Mouse (Mus musculus): Measurements from ENCODE around the gene Mknk2. TPM values are rescaled to one million over a fixed set of nuclear protein-coding genes. Genes with fewer than 3 reads are reported as not detected.

The Mknk2 gene
- total RNA-seq, 2 experiments from 2014 or later = 39.9 to 42.0 TPM

DNA sequence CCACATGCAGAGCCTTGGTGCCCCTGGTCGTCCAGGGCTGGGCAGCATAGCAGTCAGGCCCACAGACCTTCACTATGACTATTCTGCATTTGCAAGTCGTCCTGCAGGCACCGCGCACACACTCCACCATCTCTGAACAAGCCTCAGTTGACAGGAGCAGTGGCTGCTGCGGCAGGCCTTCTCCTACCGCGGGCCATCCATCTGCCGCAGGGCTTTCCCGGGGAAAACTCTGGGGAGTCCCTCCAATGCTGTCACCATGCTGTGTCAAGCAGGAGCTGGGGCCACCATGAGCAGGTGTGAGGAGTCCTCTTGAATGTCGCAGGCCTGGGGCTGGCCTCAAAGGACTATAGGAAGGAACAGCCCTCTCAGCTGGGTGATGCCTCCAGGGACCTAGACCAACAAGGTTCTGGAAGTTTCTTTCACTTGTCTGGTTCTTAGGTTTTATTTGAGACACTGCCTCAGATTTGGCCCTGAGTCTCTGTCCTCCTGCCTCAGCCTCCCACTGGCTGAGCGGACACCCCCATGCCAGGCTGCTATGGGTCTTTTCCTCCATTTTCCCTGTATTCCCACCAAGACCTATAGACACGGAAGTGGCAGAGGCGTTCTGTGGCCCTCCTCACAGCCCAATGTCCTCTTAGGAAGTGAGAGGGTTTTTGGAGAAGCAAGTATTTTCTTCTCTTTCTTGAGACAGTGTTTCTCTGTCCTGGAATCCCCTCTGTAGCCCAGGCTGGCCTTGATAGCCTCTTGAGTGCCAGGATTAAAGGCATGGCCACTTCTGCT lies 16.4 kb upstream of the Mknk2 start:
- DNase-seq (ENCODE audit: low spot score in 2 of 2) = no peak
- intact Hi-C loops (cut with DNase I) = no loop called here

DNA sequence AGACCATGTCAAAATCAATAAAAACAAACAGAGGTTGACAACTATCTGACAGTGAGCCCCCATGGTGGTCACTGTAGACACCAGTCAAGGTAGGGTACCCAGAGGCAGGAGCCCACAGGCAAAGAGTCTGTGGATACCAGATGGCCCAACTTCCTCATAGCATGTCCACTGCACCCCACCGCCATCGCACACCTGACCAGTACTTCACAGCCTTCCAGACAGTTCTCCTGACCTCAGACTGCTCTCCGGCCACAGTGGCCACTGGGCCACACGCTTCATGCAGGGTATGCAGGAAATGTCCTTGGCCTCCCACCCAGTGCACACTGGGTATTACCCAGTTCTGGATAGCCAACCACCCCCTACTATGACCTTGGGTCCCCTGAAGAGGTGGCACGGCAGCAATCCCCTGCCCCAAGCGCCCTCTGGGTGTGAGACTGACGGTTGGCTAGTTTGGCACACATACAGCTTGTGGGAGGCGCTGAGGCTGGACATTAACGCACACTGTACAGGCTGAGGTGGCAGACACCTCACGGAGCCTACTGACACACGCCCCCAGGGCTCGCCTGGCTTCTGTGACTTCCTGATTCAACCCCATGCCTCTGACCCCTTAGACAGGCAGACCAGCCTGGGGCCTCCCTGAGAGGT lies 15.6 kb upstream of the Mknk2 start:
- no peak for DNase-seq (ENCODE audit: low spot score in 2 of 2)
- intact Hi-C loops (cut with DNase I) = no loop called here

DNA sequence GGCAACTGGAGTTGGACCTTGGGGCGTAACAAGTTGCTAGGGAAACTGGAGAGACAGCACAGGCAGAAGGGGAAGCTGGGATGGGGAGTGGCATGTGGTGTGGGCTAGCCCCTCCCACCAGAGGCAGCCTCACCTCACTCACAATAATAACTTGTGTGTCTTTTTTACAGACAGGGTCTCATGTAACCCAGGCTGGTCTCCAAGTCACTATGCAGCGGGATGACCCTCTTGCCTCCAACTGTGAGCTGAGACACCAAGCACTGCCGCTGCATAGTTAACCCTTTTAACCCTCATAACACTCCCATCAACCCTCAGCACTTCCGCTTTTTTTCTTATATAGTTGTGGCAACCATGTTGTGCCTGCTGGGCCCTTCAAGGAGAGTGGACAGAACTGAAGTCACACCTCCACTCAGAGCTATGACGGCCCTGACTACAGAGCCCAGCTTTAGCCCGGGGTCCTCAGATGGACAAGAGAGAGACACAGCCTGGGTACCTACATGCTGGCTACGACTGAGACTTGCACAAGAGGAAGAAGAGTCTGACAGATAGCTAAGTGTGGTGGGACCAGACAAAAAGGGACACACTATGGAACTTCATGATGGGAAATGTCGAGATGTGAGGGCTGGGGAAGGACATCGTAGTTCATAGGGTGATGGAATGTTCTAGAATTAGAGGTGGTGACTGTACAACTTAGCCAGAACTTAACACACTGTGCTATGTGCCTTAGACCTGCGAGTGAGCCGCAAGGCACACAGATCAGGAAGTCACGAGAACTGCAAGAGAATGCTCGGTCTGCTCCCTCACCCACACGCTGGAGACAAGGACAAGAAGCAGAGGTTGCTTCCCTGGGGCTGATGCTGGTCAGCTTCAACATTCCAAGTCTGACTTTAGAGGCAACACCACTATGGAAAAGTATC lies 14.6 kb upstream of the Mknk2 start:
- DNase-seq (ENCODE audit: low spot score in 2 of 2) = no peak
- intact Hi-C loops (cut with DNase I) = no loop called here

DNA sequence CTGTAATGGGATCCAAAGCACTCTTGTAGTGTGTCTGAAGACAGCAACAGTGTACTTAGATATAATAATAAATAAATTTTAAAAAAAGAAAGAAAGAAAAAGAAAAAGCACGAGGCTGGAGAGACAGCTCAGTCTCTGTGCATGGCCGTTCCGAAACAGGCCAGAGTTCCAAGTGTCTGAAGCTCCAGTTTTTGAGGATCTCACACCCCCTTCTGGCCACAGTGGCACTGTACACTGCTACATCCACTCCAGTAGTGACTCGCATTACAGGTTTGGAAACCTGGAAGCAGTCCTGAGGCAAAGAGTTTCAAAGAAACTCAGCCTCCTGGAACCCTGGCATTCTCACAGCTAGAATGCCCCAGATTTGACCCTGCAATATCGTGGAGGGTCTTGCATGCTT lies 9.9 kb upstream of the Mknk2 start:
- no peak for DNase-seq (ENCODE audit: low spot score in 2 of 2)
- intact Hi-C loops (cut with DNase I) = loop anchor here (5.0 kb wide), 2 partner anchors 76 to 121 kb away; no protein-coding TSS in a partner anchor

DNA sequence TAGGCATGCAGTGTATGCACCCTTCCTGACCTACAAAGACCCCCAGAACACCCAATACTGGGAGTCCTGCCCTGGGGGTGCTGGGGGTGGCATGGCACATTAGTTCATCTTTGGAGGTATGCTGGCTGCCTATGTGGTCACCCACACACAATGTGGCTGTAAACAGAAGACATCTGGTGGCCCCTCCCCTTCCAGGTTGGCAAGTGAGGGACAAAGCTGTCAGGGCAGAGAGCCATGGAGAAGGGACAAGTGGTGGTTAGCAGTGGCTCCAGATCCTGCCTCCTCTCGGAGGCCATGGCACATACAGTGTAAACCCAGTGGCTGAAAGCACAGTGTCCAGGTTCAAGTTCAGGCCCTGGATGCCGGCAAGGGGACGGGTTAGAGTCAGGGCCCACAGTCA lies 8.7 kb upstream of the Mknk2 start:
- intact Hi-C loops (cut with DNase I) = loop anchor here (5.0 kb wide), 2 partner anchors 74 to 119 kb away; no protein-coding TSS in a partner anchor
- DNase-seq (ENCODE audit: low spot score in 2 of 2) = no peak

DNA sequence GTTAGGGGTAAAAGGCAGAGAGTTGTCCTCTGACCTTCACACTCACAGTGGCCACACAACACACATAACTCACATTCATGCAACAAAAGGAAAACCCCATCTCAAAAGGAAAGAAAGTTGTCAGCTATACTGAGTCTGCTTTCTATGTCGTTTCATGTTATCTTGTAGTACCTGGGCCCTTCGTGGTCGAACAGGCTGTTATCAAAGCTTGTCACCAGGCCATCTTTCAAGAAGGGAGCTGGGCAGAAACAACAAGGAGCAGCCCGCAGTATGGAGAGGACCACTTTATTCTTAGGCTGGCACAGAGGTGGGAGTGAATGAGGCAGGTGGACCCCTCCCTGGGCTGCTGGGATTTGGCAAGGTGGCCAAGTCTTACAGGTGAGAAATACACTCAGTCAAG lies 7.1 kb upstream of the Mknk2 start:
- intact Hi-C loops (cut with DNase I) = loop anchor here (5.0 kb wide), 2 partner anchors 73 to 118 kb away; no protein-coding TSS in a partner anchor
- no peak for DNase-seq (ENCODE audit: low spot score in 2 of 2)

DNA sequence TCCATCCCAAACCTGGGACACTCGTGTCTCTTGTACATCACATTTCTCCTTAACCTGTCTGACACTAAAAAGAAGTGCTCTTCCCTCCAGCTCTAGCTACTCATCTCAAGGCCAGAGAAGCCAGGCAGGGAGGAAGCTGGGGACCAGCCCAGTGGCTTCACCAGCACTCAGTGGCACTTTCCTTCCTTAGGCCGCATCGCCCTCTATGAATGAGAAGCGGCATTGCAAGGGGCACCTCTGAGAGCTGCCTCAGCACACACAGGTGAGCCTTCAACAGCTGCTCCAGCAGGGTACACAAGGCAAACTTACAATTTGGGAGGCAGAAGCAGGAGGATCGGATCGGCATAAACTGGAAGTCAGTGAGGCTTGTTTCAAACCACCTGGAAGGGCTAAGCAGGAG lies 6.3 kb upstream of the Mknk2 start:
- intact Hi-C loops (cut with DNase I) = no loop called here
- no peak for DNase-seq (ENCODE audit: low spot score in 2 of 2)

DNA sequence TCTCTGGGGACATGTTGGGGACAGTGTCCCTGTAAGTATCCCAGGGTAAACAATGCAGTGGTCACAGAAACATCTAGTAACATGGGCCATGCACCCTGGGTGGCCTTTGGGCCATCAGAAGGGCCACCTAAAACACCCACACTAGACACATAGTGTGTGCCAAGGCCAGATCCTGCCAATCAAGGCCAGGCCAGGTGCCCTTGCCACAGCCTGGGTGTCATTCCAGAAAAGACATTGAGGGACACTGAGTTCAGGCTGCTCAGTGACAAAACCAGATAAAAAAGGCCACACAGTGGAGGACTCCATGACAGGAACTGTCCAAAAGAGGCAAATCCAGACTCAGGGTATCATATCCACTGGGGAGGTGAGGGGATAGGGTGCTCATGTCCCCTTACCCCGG lies 5.7 kb upstream of the Mknk2 start:
- DNase-seq (ENCODE audit: low spot score in 2 of 2) = no peak
- intact Hi-C loops (cut with DNase I) = no loop called here

DNA sequence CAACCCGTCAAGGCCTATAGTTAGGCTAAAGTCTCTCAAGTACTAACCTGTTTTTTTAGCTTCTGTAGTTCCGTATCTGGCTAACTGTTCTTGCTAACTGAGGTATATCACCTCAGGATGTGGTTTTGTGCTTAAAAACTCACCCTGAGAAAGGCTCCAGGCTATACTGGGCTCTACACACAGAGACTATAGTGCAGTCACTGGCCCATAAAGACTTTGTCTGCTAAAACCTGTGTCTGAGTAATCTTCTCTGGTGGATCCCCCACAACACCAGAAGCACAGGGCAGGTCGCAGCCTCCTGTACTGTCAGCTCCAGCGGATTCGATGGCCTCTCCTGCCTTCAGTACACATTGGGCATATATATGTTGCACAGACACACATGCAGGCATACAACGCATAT lies 4.1 kb upstream of the Mknk2 start:
- DNase-seq (ENCODE audit: low spot score in 2 of 2) = no peak
- intact Hi-C loops (cut with DNase I) = no loop called here

DNA sequence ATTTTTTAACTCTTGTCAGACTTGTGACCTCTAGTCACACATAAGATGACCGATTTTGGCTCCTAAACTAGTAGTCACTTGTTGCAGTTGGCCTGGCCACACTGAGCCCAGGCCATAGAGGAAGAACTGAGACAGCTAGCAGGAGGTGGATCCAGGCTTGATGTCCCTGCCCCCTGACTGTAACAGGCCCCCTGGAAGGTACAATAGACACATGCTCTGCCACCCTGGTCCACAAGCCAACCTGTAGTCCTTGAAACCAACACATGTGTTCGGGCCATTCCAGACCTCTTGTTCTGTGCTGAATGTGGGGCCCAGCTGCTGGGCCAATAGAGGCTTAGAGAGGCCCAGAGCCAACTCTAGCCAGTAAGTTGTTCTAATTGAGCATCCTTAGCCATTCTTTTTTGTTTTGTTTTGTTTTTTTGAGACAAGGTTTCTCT lies 2.4 kb upstream of the Mknk2 start:
- intact Hi-C loops (cut with DNase I) = no loop called here
- no peak for DNase-seq (ENCODE audit: low spot score in 2 of 2)

DNA sequence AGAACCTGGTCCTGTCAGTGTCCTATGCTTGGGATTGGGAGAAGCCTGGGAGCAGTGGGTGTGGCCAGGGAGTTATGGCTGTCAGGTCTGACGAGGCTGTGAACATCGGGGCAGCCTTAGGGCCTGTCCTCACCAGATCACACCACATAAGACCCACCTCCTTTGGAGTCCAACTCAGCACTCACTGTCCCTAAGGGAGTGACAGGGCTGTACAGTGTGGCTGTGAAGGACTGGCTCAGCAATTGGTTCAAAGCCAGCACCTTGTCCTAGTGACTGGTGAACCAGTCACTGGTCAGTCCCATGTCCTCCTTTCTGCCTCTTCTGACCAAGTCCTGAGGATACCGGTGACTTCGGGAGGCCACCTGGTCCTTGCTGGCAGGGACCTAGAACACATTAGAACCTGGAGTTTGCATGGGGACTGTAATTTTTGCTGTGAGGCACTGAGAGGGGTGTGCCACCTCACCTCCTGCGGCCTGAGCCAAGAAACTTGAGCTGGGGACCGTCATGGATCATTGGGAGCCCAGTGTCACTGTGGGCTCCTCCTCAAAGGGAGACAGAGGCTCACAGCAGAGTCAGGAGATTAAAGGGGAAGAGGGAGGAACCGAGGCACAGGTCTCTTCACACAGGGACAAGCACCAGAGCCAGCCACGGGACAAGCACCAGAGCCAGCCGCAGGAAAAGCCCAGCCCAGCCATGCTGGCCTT lies 1.8 kb upstream of the Mknk2 start:
- DNase-seq (ENCODE audit: low spot score in 2 of 2) = no peak
- intact Hi-C loops (cut with DNase I) = no loop called here

DNA sequence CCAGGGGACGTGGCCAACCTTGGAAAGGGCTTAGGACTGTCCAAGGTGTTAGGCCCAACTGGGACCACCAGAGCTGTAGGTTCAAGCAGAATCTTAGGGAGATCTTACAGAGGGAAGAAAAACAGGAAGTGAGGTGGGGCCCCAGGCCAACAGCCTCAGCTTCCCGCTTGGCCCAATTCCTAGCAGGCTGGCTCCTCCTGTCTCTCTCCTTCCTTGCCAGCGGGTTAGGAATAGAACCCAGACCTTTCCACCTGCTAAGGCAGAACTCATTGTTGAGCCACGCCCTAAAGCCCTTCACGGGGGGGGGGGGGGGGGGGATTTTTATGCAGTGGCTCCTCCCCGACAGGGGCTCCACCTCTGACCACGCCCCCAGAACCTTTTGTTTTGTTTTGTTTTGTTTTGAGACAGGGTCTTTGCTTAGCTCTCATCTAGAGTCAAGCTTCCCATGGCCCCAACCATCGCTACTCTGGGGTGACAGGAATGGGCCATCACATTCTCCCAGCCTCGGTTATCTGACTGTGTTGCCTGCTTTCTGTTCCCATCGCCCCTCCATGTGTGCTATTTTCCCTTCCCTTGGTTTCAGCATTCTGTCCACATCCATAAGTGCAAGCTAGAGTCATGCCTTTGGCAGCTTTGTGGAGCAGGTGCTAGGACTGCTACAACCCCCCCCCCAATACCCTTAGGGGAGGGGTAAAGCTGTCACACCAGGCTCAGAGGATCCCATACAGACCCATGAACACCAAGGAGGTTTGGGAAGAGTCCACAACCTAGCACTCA lies 877 bp upstream of the Mknk2 start:
- DNase-seq (ENCODE audit: low spot score in 2 of 2) = no peak
- intact Hi-C loops (cut with DNase I) = no loop called here

DNA sequence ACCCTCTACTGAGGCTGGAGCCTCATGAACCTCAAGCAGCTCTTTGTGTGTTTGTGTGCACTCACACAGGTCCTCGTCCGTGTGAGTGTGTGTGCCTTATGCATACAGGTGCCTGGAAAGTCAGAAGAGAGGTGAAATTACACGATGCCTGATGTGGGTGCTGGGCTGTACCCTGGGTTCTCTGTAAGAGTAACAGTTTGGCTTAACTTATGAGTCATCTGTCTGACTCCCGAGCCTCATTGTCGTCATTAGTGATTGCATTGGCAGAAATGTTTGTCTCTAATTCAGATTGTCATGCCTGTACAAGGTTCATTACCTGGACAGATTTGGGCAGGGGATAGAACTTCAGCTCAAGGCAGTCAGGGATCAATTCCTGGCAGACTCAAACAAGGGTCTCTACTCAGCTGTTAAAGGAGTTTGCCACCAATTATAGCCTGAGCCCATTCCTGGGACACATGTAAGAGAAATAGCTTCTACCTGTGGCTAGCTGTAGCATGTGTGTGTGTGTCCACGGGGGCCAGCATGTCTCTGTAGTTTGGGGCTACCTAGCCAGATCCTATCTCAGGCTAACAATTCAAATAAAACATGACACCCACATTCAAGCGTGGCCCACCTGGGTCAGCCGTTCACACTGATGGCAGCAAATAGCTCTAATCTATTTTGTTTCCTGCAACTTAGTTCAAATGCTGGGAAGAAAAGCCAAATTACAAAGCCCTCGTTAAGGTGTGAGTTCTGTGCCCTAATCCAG lies 610 bp downstream of the Mknk2 start:
- intact Hi-C loops (cut with DNase I) = loop anchor here (2.0 kb wide), 2 partner anchors 21 to 55 kb away; partner anchors contain the start of genes Btbd2 and Csnk1g2
- peak in 1 of 2 experiments; percentile 35 for DNase-seq (ENCODE audit: low spot score in 2 of 2)

DNA sequence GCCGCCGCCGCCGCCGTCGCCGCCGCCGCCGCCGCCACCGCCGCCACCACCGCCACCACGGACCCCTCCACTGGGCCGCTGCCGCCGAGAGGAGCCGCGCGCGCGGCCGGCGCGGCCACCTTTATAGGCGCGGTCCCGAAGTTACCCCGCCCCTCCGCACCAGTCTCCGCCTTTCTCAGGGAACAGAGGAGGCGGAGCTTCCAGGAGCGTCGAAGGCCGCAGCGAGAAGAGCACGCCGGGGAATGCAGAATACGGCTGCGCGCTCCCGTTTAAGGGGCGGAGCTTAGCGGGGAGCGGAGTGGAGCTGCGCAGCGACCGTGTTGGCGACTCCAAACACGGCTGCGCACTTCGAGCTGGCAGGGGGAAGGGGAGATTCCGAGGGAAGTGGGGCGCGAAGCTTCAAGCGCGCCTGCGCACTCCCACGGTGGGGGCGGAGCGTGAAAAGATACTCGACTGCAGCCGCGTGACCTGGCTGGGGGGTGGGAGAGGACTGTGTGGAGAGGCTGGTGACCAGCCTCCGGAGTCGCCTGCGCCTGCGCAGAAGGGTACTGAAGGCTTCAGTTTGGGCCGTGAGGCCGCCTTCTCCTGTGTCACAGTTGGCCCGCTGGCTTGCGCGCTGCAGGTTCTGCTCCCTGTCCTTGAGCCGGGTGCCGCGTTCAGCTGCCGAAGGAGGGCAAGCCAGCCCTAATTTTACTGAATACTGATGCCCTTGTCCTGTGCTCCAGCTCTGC lies 1.5 kb downstream of the Mknk2 start:
- DNase-seq (ENCODE audit: low spot score in 2 of 2) = peak; percentile 99 to 100
- intact Hi-C loops (cut with DNase I) = loop anchor here (2.0 kb wide), 2 partner anchors 20 to 54 kb away; partner anchors contain the start of genes Btbd2 and Csnk1g2

DNA sequence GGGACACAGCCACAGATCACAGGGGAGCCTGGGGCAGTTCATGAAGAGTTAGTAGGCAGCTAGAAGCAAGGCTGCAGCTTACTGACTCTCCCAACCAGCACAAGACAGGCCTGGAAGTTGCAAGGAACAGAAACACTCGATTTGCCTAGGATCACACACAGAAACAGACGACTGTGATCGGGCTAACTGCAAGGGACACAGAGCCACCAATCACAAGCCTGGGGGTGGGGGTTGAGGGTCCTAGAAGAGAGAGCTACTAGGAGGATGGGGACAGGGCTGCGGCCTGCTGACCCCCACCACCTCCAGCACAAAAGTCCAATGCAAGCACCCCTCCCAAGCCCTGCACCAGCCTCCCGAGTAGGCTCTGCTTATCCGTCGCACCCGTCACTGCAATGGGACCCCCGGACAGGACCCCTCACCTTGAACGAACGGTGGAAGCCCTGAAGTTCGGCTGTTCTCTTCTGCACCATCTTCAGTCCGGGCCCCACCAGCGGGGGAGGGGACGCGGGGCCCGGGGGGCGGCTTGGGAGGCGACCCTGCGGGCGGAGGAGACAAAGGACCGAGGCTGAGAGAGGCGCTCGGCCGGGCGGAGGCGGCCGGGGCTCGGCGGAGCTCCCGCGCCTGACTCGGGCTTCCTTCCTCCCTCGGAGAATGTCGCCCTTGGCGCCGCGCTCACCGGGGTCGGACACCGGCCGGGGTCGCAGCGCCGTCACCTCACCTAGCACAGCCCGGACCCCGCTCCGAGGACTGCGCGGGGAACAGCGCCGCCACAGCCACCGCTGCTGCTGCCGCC lies 2.3 kb downstream of the Mknk2 start:
- intact Hi-C loops (cut with DNase I) = loop anchor here (2.0 kb wide), 2 partner anchors 19 to 53 kb away; partner anchors contain the start of genes Btbd2 and Csnk1g2
- peak in 1 of 2 experiments; percentile 43 for DNase-seq (ENCODE audit: low spot score in 2 of 2)

DNA sequence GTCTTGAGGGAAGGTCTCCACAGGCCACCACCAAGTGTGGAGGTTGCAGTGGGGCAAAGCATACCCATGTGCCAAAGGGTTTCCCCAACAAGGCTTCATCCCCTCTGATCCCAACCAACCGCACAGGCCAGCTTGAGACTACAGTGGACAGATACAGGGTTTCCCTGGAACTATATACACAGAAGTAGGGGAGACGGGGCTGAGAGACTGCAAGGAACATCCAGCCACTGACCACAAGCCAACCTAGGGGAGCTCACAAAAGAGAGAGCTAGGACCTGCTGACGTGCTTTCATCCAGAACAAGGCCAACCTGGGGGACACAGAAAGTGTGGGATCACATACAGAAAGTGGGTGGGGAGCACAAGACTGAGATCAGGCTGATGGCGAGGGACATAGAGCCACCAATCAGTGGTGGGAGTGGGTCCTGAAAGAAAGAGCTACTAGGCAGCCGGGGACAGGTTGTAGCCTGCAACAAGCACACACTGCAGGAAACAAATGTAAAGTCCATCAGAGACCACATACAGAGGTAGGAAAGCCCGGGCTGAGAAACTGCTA lies 3.0 kb downstream of the Mknk2 start:
- intact Hi-C loops (cut with DNase I) = no loop called here
- no peak for DNase-seq (ENCODE audit: low spot score in 2 of 2)
